Mouse (Mus musculus) bone marrow macrophage, adult 2 months (primary cell): Measurements from ENCODE around the gene Rom1.
A peak's percentile ranks its signal among the peaks of the same experiment; 100 is the strongest.

ENCODE experiments used
- CTCF ChIP-seq: IDR thresholded peaks from 2 replicates; pipeline ENCODE4 v1.5.1; 2012; ENCODE audit warnings: low read depth, mild to moderate bottlenecking, low read length, moderate library complexity
- POLR2A ChIP-seq: IDR thresholded peaks from 2 replicates; pipeline ENCODE4 v1.6.1; 2012; ENCODE audit warnings: mild to moderate bottlenecking, low read depth, low read length, borderline replicate concordance

DNA sequence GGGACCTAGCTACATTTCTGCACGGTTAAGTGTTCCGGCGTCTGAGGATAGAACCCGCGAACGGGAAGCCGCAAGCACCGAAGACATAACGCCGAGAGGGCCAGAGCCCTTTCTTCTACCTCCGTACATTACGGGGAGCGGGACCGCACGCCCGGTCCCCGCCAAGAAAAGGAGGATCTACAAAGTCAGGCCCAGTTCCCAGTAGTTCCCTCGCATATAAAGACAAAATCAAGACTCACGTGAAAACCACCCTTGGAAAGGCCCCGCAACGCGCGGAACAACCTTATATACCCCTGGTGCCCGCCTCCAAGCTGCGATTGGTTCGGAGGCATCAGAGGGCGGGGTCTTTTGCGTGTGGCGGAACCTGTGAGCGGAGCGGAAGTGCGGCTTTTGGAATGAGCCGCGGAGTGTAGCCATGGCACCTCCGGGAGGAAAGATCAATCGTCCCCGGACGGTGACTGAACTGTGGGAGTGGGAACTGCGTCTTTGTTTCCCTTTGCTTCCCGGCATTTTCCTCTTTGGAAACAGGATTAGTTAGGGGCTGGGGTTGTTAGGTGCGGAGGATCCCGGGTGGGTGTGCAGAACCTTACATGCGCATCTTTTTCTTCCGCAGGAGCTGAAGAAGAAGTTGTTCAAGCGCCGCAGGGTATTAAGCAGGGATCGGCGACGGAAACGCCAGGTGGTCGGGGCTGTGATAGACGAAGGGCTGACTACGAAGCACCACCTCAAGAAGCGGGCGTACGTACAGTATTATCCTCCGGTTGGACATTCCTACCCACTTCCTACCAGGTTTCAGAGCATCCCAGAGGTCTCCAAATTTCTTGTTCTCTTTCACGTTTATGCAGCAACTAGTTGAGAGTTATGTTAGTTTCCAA is 40.4 kb downstream of the Rom1 start, which contains the start of the genes 1810009A15Rik and Gm49416:
- TF ChIP-seq CTCF (no peak), POLR2A (peak; percentile 61; the same call in 1 of the 2 replicates)
